Mouse (Mus musculus): ENCODE measurements around the gene Selenov.

Selenov gene

GRCm38 (mm10) chr7:28301616-28302433 lies 10.8 kb upstream of the Selenov start, which contains the start of gene Dll3:
TSS of gene Dll3 (minus strand) at chr7:28302238.
- in situ Hi-C loops (cut with MboI; ENCODE audit: unreplicated experiment in 2 of 2) = loop anchor here (5.0 to 25.0 kb wide), 4 partner anchors 155 to 640 kb away; partner anchors contain the start of genes Map3k10 (in 1 of the 2), Ttc9b (in 1 of the 2) and Zfp607b (in 1 of the 2)

DNA sequence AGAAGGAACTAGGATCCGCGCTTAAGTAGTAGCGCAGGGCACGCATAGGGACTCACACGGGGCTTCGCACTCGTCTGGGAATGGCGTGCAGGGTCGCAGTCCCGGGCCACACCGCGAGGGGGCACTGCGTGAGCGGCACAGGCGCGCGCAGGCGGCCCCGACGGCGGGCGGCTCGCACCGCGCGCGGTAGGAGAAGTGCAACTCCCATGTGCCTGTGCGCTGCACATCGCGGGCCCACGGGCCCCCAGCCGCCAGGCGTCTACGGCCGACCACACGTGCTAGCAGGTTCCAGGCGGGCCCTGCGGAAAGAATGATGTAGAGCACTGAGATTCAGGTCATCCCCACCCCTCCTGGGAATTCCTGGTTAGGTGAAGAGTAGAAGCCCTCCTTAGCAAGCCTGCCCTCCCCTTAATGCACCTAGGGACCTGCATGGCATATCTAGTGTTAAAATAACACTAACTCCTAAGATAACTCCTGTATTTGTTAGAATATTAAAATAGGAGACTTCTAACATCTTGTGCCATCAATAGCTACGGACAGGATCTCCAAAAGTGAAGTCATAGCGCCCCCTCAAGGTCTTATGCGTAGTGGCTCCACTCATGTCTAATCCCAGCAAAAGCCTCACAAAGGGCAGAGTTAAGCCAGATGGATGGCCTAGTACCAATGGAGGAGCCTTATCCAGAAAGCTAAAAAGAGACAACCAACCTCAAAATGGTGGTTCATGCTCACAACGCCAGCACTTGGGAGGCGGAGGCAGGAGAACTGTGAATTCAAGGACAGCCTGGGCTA lies 8.0 kb upstream of the Selenov start:
- in situ Hi-C loops (cut with MboI; ENCODE audit: unreplicated experiment in 2 of 2) = loop anchor here in 1 of 2 experiments (10.0 kb wide), 1 partner anchor 244 kb away; the partner anchor contains the start of gene Psmc4

DNA sequence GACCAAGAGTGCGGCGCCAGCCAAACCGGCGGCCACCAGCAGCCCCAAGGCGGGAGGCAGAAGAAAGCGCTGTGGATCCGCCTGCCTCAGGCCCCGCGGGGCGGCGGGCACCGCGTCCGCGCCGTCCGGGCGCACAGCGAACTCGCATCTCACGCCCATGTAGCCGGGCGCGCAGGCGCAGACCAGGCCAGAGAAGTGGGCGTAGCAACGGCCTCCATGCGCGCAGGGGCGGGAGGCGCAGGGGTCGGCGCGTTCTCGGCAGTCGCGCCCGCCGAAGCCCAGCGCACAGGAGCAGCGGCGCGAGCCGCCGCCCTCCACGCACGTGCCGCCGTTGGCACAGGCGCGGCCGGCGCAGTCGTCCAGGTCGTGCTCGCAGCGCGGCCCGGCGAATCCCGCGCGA lies 3.5 kb upstream of the Selenov start:
- in situ Hi-C loops (cut with MboI; ENCODE audit: unreplicated experiment in 2 of 2) = loop anchor here in 1 of 2 experiments (10.0 kb wide), 1 partner anchor 240 kb away; the partner anchor contains the start of gene Psmc4

DNA sequence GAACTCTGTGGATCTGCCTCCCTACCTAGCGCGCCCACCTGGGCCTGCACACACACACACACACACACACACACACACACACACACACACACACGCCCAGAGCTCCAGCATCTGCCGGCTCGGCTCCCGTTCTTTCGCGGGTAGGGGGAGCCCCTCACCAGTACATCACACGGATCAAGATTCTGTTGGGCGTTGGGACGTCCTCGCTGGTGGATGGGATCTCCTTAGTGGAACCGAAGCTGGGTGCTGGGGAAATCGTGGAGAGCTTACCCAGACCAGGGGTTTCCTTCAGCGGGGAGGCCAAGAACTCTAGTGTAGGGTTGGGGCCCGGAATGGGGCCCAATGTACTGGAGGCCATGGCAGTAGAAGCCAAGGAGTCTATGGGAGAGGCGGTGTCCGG lies 821 bp downstream of the Selenov start:
- in situ Hi-C loops (cut with MboI; ENCODE audit: unreplicated experiment in 2 of 2) = loop anchor here in 1 of 2 experiments (10.0 kb wide), 1 partner anchor 235 kb away; the partner anchor contains the start of gene Psmc4

DNA sequence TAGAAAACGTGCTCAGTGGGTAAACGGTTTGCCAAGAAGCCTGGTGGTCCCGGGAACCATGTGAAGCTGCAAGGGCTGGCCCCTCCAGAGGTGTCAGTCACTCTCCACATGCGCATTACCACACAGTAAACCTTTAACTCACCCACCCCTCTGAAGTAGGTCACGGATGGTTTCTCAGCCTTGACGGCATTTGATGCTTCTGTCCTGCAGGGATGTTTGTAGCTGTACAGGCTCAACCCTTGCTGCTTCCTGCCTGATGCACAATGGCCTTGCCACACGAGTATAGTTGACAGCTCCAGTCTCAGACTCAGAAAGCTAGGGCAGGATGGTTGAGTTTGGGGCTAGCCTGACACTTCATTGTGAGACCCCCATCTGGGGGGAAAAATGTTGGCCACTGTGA lies 10.4 kb downstream of the Selenov start:
- in situ Hi-C loops (cut with MboI; ENCODE audit: unreplicated experiment in 2 of 2) = no loop called here

- in situ Hi-C loops (cut with MboI; ENCODE audit: unreplicated experiment in 2 of 2) = loop anchor here (5.0 to 10.0 kb wide), 2 partner anchors 67 to 69 kb away; no protein-coding TSS in a partner anchor
These were observed 12.7 kb downstream of the Selenov start for GRCm38 (mm10) chr7:28278279-28278652.

DNA sequence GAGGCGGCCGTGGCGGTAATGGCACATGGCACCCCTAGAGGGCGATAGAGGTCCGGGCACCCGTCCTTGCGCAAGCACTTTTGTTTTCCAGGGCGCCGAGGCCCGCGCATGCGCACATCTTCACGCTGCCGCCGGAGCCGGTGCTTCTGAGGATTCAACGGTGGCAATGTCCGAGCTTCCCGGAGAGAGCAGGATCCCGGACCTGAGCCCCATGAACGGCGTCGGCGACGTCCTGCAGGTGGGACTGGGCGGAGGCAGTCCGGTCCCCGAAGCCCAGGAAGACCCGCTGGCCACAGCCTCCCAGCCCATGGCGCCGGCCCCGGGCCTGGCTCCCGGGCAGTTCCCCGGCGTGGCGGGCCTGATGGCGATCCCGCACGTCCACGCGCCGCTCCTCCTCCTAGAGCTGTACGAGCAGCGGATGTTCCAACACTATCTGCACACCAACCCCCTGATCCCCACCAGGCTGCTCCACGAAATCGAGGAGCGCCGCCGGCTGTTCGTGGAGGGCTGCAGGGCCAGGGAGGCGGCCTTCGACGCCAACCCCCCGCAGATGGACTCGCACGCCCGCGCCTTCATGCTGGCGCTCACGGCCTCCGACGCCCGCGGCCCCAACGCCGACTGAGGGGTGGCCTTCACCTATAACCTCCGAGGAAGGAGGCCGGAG lies 13.2 kb downstream of the Selenov start, which contains the start of gene Eid2b:
TSS of gene Eid2b (plus strand) at position 125 of the 664 bp plus-strand sequence.
- in situ Hi-C loops (cut with MboI; ENCODE audit: unreplicated experiment in 2 of 2) = loop anchor here (5.0 to 10.0 kb wide), 2 partner anchors 67 to 70 kb away; no protein-coding TSS in a partner anchor

- in situ Hi-C loops (cut with MboI; ENCODE audit: unreplicated experiment in 2 of 2) = loop anchor here (5.0 to 10.0 kb wide), 2 partner anchors 68 to 70 kb away; no protein-coding TSS in a partner anchor
These were observed 13.8 kb downstream of the Selenov start for GRCm38 (mm10) chr7:28277237-28277614.

GRCm38 (mm10) chr7:28271761-28272160 lies 19.2 kb downstream of the Selenov start:
- in situ Hi-C loops (cut with MboI; ENCODE audit: unreplicated experiment in 2 of 2) = loop anchor here in 1 of 2 experiments (10.0 kb wide), 1 partner anchor 73 kb away; no protein-coding TSS in a partner anchor

GRCm38 (mm10) chr7:28269355-28269754 lies 21.6 kb downstream of the Selenov start:
- in situ Hi-C loops (cut with MboI; ENCODE audit: unreplicated experiment in 2 of 2) = no loop called here

GRCm38 (mm10) chr7:28268576-28268975 lies 22.4 kb downstream of the Selenov start:
- in situ Hi-C loops (cut with MboI; ENCODE audit: unreplicated experiment in 2 of 2) = no loop called here

GRCm38 (mm10) chr7:28268042-28268531 lies 22.9 kb downstream of the Selenov start:
- in situ Hi-C loops (cut with MboI; ENCODE audit: unreplicated experiment in 2 of 2) = no loop called here

- in situ Hi-C loops (cut with MboI; ENCODE audit: unreplicated experiment in 2 of 2) = no loop called here
These were observed 23.6 kb downstream of the Selenov start, which contains the start of gene Eid2 for GRCm38 (mm10) chr7:28267129-28268041. TSS of gene Eid2 (plus strand) at chr7:28267881.

DNA sequence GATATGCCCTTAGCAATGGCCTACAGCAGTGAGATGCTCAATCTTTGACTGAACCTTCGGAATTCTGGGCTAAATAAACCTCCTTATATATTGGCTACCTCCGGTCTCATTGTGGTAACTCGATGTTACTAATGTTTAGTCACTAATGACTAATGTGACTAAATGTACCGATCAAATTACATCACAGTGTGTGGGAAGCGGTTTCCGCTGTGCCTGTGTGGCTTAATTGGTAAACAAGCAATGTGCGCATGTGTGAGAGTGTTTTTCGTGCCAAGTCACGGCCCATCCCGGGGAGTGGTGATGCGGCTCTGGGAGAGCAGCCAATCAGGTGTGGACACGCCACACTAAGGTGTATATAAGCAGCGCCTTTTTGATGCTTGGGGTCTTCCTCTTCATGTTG lies 25.6 kb downstream of the Selenov start:
- in situ Hi-C loops (cut with MboI; ENCODE audit: unreplicated experiment in 2 of 2) = no loop called here

DNA sequence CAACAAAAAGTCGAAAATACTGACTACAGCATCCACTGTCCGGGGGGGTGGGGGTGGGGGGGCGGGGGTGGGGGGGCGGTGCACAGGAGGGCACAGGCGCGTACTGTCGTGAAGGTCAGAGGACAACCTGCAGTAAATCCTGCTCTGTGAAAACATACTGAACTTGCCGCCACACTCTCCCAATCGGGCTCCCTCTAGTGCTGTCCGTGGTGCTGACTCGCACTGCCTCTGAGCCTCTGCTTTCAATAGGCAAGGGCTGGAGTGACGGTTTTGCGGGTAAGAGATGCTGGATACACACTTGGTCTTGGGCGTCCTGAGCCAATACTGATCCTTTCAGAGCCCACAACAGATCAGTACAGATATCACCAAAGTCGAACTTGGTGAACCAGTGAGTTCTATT lies 27.2 kb downstream of the Selenov start:
- in situ Hi-C loops (cut with MboI; ENCODE audit: unreplicated experiment in 2 of 2) = no loop called here

- in situ Hi-C loops (cut with MboI; ENCODE audit: unreplicated experiment in 2 of 2) = no loop called here
These were observed 28.1 kb downstream of the Selenov start for GRCm38 (mm10) chr7:28262861-28263260.

DNA sequence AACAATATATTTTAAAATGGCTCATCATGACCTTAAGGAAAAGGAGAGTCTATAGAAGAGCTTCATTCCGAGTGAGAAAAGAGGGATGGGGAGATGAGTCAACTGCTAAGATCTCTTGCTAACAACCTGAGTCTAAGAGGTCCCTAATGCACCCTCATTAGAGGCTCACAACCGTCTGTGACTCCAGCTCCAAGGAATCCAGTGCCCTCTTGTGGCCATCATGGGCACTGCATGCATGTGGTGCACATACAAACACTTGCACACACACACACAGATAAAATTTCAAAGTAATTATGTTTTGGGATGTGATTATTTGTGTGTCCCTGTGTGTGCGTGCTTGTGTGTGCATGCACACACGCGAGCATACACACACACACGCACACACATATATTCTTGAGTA lies 35.5 kb downstream of the Selenov start:
- in situ Hi-C loops (cut with MboI; ENCODE audit: unreplicated experiment in 2 of 2) = no loop called here

DNA sequence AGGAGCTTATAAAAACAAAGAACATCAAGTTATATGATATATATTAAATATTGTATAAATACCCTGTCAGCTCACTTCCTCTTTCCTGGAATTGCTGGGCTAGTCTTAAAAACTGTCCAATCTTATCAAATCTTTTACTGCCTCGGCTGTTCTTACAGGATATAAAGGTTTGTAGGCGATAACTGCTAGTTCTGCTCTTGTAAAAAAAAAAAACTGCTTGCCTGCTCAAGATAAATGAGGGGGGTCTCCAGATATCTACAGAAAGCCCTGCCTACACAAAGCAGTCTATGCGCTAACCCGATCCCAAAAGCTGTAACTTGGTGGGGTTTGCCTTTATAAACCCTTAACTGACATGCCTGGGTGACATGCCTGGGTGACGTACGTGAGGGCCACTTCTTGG lies 36.4 kb downstream of the Selenov start:
- in situ Hi-C loops (cut with MboI; ENCODE audit: unreplicated experiment in 2 of 2) = no loop called here

- in situ Hi-C loops (cut with MboI; ENCODE audit: unreplicated experiment in 2 of 2) = no loop called here
These were observed 39.0 kb downstream of the Selenov start for GRCm38 (mm10) chr7:28251976-28252375.
